In genomic region chr9:120377726-120378125, GRCm38 (mm10) we compare ENCODE assay signal across 8 mouse cellular contexts.
DNase-seq lines count a peak whose midpoint lies in the region; ATAC-seq lines count a peak whose summit lies in the region.

No protein-coding gene starts in this region.

- no peak overlapping the region for H3K27ac ChIP-seq in forebrain, embryonic 11.5 days (ENCODE audit: low read depth, low read length)
- H3K27ac ChIP-seq in forebrain, embryonic 15.5 days (replicated peaks): no peak overlapping the region

- no peaks in the 10 kb centered on the region for H3K36me3 ChIP-seq in forebrain, embryonic 11.5 days (ENCODE audit: control insufficient read depth, insufficient read depth, low read length)
- H3K36me3 ChIP-seq in forebrain, embryonic 15.5 days: no peaks in the 10 kb centered on the region

- DNase-seq in forebrain, embryonic 11.5 days (ENCODE audit: low spot score): peak; percentile 61
- peak; percentile 55 for DNase-seq in right cerebral cortex, postnatal 14 days
- DNase-seq in right cerebral cortex, postnatal 36 days (ENCODE audit: low spot score in 2 of 2): no peak
- peak; percentile 62 to 76 for DNase-seq in cerebellum, adult 18-20 months
- peak; percentile 62 to 70 for DNase-seq in heart, postnatal 36 days
- peak; percentile 66 for DNase-seq in lung, postnatal 14 days
- peak; percentile 75 for DNase-seq in testis, postnatal 10 days (ENCODE audit: low spot score)

- intact Hi-C loops in heart, postnatal 36 days (cut with DNase I): loop anchor here (1.0 to 5.0 kb wide), 5 partner anchors 81 to 235 kb away; no protein-coding TSS in a partner anchor

- WGBS in forebrain, embryonic 11.5 days: 31% methylated on average over 11 of the region's 11 CpGs
- 24% methylated on average over 11 of the region's 11 CpGs for WGBS in forebrain, embryonic 15.5 days

- no peak overlapping the region for H3K9ac ChIP-seq in forebrain, embryonic 11.5 days (ENCODE audit: low read length)
- H3K9ac ChIP-seq in forebrain, embryonic 15.5 days (replicated peaks): no peak overlapping the region

- H3K4me1 ChIP-seq in forebrain, embryonic 11.5 days (replicated peaks; ENCODE audit: control insufficient read depth, insufficient read depth, low read length): no peaks in the 10 kb centered on the region
- no peaks in the 10 kb centered on the region for H3K4me1 ChIP-seq in forebrain, embryonic 15.5 days

- no peak for ATAC-seq in forebrain, embryonic 11.5 days (replicated peaks; ENCODE audit: low FRiP score)
- no peak for ATAC-seq in forebrain, embryonic 15.5 days (replicated peaks)

- H3K27me3 ChIP-seq in forebrain, embryonic 11.5 days (ENCODE audit: control insufficient read depth, insufficient read depth, low read length): no peaks in the 10 kb centered on the region
- no peaks in the 10 kb centered on the region for H3K27me3 ChIP-seq in forebrain, embryonic 15.5 days

- no peak overlapping the region for H3K4me3 ChIP-seq in forebrain, embryonic 11.5 days (ENCODE audit: low read depth, low read length)
- no peak overlapping the region for H3K4me3 ChIP-seq in forebrain, embryonic 15.5 days

- H3K4me2 ChIP-seq in forebrain, embryonic 11.5 days (ENCODE audit: low read depth, low read length, severe bottlenecking): no peak overlapping the region
- no peak overlapping the region for H3K4me2 ChIP-seq in forebrain, embryonic 15.5 days (replicated peaks)

- no peaks in the 10 kb centered on the region for H3K9me3 ChIP-seq in forebrain, embryonic 11.5 days (ENCODE audit: control insufficient read depth, low read length)
- H3K9me3 ChIP-seq in forebrain, embryonic 15.5 days: no peaks in the 10 kb centered on the region

Comparison
In these comparisons a context has a peak if more than half of its experiments do, and no peak if none do; other contexts are left out.
1. DNase-seq: peak in forebrain, embryonic 11.5 days (single experiment), right cerebral cortex, postnatal 14 days (single experiment), cerebellum, adult 18-20 months (2 of 2), heart, postnatal 36 days (2 of 2), lung, postnatal 14 days (single experiment) and testis, postnatal 10 days (single experiment); none in right cerebral cortex, postnatal 36 days (0 of 2).